Mouse (Mus musculus) E14TG2a.4 (cell line): ENCODE results near the gene Gmds.

Experiments used
- CTCF ChIP-seq: conservative IDR thresholded peaks from 2 replicates; pipeline ENCODE4 v1.5.1; 2014; ENCODE audit warnings: low read length
- NANOG ChIP-seq: IDR thresholded peaks from 2 replicates; pipeline ENCODE4 v1.6.1; 2014; ENCODE audit warnings: borderline replicate concordance, low read length, mixed read lengths
- POU5F1 ChIP-seq: IDR thresholded peaks from 2 replicates; pipeline ENCODE4 v1.6.1; 2014; ENCODE audit warnings: low read length, borderline replicate concordance

GRCm38 (mm10) chr13:32115468-32115867 is 223.1 kb downstream of the Gmds start:
- TF ChIP-seq CTCF: no peak
- no peak for TF ChIP-seq NANOG
- no peak for TF ChIP-seq POU5F1
